22 mouse cellular contexts compared by ENCODE assay signal in genomic region chr17:68450921-68451320, GRCm38 (mm10).
"Had no signal": no experiment of that assay in that cellular context is flagged by ENCODE, and none has a peak within 500 bp of the region (broad histone marks: within the 10 kb centered on the region; RNA-seq: fewer than 3 reads in every experiment).

No protein-coding gene starts in this region.

- H3K4me1 ChIP-seq: heart, embryonic 13.5 days; heart, embryonic 15.5 days; hindbrain, embryonic 13.5 days; hindbrain, embryonic 15.5 days; limb, embryonic 13.5 days; limb, embryonic 15.5 days; liver, embryonic 12.5 days had no signal

- H3K9me3 ChIP-seq: heart, embryonic 15.5 days; hindbrain, embryonic 13.5 days; hindbrain, embryonic 15.5 days; limb, embryonic 15.5 days; liver, embryonic 12.5 days had no signal

- H3K4me3 ChIP-seq: heart, adult 2 months; heart, embryonic 13.5 days; heart, embryonic 15.5 days; hindbrain, embryonic 13.5 days; hindbrain, embryonic 15.5 days; limb, embryonic 13.5 days; limb, embryonic 15.5 days; liver, embryonic 12.5 days had no signal

- H3K9ac ChIP-seq: heart, embryonic 13.5 days; heart, embryonic 15.5 days; hindbrain, embryonic 13.5 days; hindbrain, embryonic 15.5 days; limb, embryonic 13.5 days; limb, embryonic 15.5 days; liver, embryonic 12.5 days had no signal

- H3K27ac ChIP-seq: heart, adult 2 months; heart, embryonic 13.5 days; heart, embryonic 15.5 days; hindbrain, embryonic 13.5 days; hindbrain, embryonic 15.5 days; hindbrain, postnatal 0 days; limb, embryonic 13.5 days; limb, embryonic 15.5 days; liver, embryonic 12.5 days had no signal

- H3K27me3 ChIP-seq: heart, embryonic 13.5 days; heart, embryonic 15.5 days; hindbrain, embryonic 13.5 days; hindbrain, embryonic 15.5 days; limb, embryonic 13.5 days; limb, embryonic 15.5 days; liver, embryonic 12.5 days had no signal

- ATAC-seq: hindbrain, postnatal 0 days; intestine, embryonic 16.5 days; liver, embryonic 12.5 days had no signal

- H3K36me3 ChIP-seq: heart, embryonic 13.5 days; heart, embryonic 15.5 days; hindbrain, embryonic 13.5 days; hindbrain, embryonic 15.5 days; limb, embryonic 13.5 days; limb, embryonic 15.5 days; liver, embryonic 12.5 days had no signal

- H3K4me2 ChIP-seq: heart, embryonic 11.5 days; heart, embryonic 13.5 days; heart, embryonic 15.5 days; hindbrain, embryonic 13.5 days; hindbrain, embryonic 15.5 days; limb, embryonic 13.5 days; limb, embryonic 15.5 days; liver, embryonic 12.5 days had no signal

- DNase-seq: gastrocnemius, postnatal 14 days; gastrocnemius, postnatal 36 days; heart, adult 11 months; heart, adult 2 months; heart, postnatal 14 days; heart, postnatal 36 days; kidney, adult 18-20 months; kidney, postnatal 10 days; kidney, postnatal 36 days; layer of hippocampus, adult 9-11 months; layer of hippocampus, postnatal 36 days; left cerebral cortex, postnatal 4 days had no signal
